Mouse (Mus musculus): ENCODE results near the gene Tmem176a.
"Not testable (repeated sequence)": the region's sequence is repeated elsewhere in the genome, so short reads cannot be mapped to it uniquely, and the experiment has no call there.

Tmem176a gene

GRCm38 (mm10) chr6:48840371-48840969 is at the start of gene Tmem176a:
Tmem176a (plus strand) TSS chr6:48840919.
- no peak for DNase-seq

DNA sequence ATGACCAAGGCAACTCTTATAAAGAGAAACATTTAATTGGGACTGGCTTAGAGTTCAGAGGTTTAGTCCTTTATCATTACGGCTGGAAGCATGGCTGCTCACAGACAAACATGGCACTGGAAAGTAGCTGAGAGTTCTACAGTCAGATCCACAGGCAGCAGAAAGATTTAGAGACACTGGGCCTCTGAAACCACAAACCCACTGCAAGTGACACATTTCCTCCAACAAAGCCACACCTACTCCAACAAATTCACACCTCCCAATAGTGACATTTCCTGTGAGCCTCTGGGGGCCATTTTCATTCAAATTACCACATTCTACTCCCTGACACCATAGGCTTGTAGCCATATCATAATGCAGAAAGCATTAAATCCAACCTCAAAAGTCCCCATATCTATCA is 38.8 kb upstream of the Tmem176a start:
- no peak for DNase-seq

- no peak for DNase-seq
Observed at GRCm38 (mm10) chr6:48803406-48804051, 37.2 kb upstream of the Tmem176a start.

DNA sequence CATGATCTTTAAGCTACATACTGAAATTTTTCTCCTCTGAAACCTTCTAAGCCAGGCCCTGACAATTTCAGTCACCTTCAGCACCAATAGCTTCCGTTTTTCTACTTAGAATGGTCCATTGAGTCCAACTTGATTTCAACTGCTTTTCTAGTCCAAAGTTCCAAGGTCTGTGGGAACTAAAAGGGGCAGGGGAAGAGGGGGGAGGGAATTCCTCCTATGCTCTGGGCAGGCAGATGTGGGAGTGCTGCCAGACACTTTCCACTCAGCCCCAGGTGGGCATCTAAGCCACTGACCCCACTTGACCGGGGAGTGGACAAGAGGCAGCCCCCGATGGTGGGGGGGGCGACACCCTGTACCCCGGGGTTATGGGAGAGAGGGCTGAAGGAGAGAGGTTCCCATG is 36.4 kb upstream of the Tmem176a start:
- DNase-seq = no peak

GRCm38 (mm10) chr6:48806746-48807145 is 34.0 kb upstream of the Tmem176a start:
- DNase-seq = no peak

DNA sequence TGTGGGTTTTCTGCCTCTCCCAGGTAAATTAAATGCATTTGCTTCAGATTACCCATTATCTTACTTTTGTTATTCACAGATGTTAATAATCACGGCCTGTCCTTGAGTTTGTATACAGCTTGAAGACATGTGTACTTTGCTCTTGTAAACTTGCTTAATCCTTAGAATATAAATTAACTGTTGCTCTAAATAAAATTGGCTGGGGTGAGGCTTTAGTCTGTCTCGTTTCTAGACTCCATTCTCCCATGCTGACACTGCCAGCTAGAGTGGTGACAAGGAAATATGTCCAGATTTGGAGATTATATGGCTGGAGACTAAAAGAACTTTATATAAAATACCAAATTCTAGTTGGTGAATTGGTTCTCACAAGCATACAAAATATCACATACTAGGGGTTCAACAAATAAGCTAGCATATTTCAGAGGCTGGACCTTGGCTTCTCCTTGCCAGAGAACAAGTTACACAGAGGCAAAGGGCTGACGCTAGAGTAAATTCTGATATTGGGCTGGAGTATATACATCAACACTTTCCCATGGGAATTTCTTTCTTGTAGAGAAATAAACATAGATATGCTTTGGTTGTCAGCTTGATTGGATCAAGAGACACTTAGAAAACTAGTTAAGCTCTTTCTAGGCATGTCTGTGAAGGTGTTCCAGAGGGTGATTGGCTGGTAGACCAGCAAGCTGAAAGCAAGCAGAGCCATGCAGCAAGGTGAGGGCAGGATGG is 31.1 kb upstream of the Tmem176a start:
- no peak for DNase-seq

GRCm38 (mm10) chr6:48815013-48815412 is 25.7 kb upstream of the Tmem176a start:
- no peak for DNase-seq

- peak; percentile 54 to 63 for DNase-seq
Observed at GRCm38 (mm10) chr6:48817815-48818214, 22.9 kb upstream of the Tmem176a start.

GRCm38 (mm10) chr6:48821991-48822785 is 18.5 kb upstream of the Tmem176a start:
- not testable (repeated sequence) for DNase-seq

DNA sequence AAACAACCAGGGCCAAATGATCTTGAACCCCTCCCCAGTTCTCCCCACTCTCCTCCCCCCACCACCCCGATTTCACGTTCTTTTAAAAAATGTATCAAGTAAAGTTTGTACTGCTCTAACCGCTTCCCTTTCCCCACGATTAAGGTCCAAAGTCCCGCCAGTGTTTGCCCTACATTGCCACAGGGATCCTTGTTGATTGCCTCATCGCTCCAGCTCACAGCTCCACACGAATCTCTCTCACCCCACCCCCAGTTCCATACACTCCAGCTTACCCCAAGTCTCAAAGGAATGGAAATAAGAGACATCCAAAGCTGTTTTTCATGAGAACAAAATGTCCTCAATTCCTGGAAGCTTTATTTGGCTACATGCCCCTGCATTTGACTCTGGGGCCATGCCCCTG is 15.7 kb upstream of the Tmem176a start:
- no peak for DNase-seq

GRCm38 (mm10) chr6:48828976-48829375 is 11.7 kb upstream of the Tmem176a start:
- DNase-seq = no peak

- DNase-seq = no peak
Observed at GRCm38 (mm10) chr6:48829651-48830050, 11.1 kb upstream of the Tmem176a start.

GRCm38 (mm10) chr6:48830241-48830640 is 10.5 kb upstream of the Tmem176a start:
- DNase-seq = no peak

DNA sequence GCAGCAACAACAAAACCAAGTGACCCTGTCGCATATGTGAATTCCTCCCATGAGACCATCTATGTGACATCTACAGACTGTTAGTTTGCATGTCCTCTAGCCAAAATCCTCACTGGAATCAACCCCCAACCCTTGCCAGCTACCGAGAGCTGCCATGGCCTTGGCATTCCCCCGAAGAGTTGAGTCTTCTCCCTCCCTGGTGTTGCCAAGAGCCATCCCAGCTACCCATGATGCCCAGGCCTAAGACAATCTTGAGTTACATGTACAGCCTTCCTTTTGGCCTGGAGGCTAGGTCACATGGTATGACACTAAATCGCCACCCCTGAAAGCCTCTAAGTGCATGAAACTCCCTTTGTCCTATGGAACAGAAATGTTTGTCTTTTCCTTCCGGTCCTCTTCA is 9.6 kb upstream of the Tmem176a start:
- no peak for DNase-seq

GRCm38 (mm10) chr6:48832426-48832825 is 8.3 kb upstream of the Tmem176a start:
- no peak for DNase-seq

DNA sequence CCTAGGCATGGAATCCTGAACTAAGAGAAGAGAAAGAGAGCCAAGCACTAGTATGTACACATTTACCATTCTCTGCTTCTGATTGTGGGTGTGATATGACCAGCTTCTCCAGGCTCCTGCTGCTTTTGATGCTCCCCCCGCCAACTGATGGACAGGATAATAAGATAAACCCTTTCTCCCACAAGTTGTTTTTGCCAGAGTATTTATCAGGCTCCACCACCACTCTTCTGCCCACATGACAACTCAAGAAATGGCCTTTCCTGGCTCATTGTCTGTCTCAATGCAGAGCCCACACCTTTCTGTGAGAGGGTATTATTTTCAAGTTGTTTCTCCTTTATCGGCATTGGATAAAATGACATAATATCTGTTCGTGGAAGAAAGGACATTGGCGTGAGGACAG is 7.2 kb upstream of the Tmem176a start:
- no peak for DNase-seq

DNA sequence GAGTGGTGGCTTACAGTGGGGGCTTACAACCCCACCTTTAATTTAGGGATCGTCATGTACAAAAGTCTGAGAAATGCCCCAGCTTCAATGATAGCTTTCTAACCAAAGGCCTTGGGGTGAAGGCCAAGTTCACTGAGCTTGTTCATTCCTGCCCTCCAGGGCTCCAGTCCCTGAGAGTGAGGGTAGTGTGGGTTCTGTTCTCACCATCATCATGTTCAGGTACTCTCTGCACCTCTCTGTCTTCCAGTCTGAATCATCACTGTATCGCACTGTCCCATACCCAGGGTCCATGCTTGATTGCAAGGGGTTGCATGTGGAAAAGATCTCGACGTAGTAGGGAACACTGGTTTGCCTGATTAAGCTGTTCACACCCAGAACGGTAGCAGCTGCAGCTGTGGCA is 5.5 kb upstream of the Tmem176a start:
- DNase-seq = no peak

GRCm38 (mm10) chr6:48836146-48836545 is 4.6 kb upstream of the Tmem176a start:
- DNase-seq = no peak

DNA sequence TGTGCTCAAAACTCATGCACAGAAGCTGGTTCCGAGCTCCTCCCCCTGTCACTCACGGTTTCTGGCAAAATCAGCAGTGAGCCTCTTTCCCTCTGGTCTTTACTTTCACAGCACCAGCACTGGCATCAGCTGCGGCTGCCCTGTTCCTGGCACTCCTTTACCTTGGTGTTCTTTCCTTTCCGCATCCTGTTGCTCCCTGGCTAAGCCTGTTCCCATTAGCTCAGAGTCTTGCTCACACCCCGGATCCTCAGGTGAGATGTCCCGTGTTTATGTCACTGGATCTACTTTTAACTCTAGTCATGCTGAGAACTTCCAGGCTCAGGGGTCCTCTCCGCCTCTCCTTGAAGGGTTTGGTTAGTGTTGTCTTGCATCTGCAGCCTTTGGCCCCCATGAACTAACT is 3.2 kb upstream of the Tmem176a start:
- DNase-seq = no peak

DNA sequence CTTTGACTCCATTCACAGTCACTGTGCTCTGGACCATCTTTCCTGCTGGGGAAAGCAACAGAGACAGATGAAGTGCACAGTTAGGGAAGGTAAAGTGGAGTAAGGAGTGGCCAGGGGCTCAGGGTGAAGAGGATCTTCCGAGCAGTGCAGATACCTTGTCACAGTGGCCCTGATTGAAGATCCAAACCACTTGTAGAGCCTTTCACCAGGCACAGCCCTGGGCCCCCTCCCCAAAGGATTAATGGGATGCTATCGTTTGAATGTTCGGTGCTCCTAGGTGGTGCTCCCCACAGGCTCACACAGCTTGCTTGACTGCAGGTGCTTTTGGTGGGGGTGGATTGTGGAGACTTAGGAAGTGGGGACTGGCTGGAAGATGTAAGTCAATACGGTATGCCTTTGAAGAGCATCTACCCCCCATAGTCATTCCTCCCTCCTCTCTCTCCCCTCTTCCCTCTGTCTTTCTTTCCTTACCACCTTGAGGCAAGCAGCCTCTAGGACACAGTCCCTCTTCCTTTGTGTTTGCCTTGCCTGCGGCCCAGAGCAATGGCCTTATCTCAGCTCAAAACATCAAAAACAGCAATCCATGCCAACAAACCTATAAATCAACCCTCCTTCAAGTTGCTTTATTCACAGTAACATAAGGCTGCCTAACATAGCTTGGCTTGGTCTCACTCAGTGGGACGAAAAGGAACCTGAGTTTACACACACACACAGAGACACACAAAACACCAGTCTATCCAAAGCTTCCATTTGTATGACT is 2.2 kb upstream of the Tmem176a start:
- DNase-seq = no peak

- peak; percentile 38 for DNase-seq
Observed at GRCm38 (mm10) chr6:48840973-48841625, 380 bp downstream of the Tmem176a start, which contains the start of gene Tmem176b. Tmem176b (minus strand) TSS chr6:48841496.

All from cerebellum, adult 18-20 months (tissue).